Mouse (Mus musculus) megakaryocyte, embryonic 14.5 days (primary cell): ENCODE measurements around the gene Rorc.

Experiments used
- FLI1 ChIP-seq: IDR thresholded peaks from 2 replicates; pipeline ENCODE4 v1.6.1; 2012; ENCODE audit warnings: low read length, inconsistent platforms, mixed read lengths
- GATA1 ChIP-seq: IDR thresholded peaks from 3 replicates; pipeline ENCODE4 v1.6.1; 2012; ENCODE audit warnings: mixed read lengths, low read length, inconsistent platforms, borderline replicate concordance

DNA sequence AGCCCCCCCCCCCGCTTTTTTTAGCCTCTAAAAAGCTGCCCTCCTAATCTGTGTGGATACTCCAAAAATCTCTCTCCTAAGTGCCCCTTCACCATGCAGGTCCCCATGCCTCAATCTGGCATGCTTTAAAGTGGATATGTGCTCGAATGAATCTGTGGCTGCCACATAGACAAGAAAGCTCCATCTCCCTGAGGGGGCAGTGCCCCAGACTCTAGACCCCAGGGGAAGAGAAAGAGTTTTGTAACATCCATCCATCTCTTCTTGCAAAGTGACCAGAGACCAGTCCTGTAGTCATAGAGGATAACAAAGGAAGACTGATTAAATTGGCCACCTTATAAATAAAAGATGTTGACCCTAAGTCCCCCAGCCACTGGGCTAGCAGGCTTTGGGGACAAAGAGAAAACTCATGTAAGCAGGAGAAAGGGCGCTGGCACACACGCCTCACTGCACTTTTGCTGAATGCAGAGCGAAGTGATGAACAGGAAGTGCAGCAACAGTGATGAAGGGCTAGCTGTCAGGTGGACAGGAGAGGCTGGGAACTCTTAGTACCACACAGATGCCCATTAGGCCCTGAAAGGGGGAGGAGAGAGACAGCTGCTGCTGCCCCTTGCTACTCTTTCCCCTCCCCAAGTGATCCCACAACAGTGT lies 27.2 kb downstream of the Rorc start:
- TF ChIP-seq FLI1 = no peak
- TF ChIP-seq GATA1 = no peak
